Mouse (Mus musculus) left cerebral cortex, adult 6 months (tissue): ENCODE results near the gene Mettl11b. TPM values are rescaled to one million over a fixed set of nuclear protein-coding genes. Genes with fewer than 3 reads are reported as not detected.

Experiments
- long read RNA-seq, 2 experiments: library from polyadenylated mRNA; unstranded; transcript quantifications; one replicate each; pipeline ENCODE4 v2.0.0; 2019 to 2020
- polyA plus RNA-seq: library from polyadenylated mRNA; unstranded; fragments of <200 nt; fragmentation: Nextera tagmentation; gene quantifications from 2 replicates; pipeline ENCODE4 v1.2.3, GENCODE M21; 2021

Mettl11b gene
- polyA plus RNA-seq = 1.4 and 1.5 TPM in 2 replicates
- long read RNA-seq, experiment 1, partial matches to known transcripts = 0 of 2 reads
- long read RNA-seq, experiment 1, other reads (novel, unspliced or antisense) = 2 of 2 reads
- long read RNA-seq, experiment 2 = 0 reads

DNA sequence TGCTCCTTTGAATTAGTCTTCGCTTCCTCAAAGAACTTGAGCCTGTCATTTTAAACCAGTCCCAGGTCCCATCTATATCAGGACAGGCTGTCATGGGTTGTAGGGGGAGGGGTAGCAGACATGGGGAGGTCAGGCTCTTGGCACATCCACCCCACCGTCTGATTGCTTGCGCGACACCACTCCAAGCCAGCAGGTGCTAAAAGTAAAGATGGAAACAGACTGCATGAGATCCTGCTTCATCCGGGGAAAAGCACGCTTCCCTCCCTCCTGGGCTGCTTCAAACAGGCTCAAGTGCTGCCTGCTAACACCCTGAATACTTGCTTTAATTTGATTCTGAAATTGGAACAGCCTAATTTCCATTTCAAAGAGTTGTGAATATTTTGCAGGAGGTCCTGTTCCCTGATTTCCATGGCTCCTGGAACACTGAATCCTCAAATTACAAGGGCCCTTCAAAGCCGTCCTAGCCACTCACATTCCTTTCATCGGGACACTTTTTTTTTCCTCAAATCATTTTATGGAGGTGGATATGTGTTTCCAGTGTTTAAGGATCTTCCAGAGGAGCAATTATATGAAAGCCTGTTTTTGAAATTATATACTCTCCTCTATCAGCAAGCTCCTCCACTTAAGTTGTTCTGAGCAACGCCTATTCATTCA is at the start of gene Mettl11b:
TSS of gene Mettl11b (minus strand) at position 127 of the 654 bp plus-strand sequence.

Other genes starting within 250 kb of the Mettl11b start
- gene Kifap3, start 54.4 kb upstream of the Mettl11b start, polyA plus RNA-seq = 113 and 121 TPM in 2 replicates
- 10.8 and 12.5 TPM in 2 replicates for gene Scyl3, start 203.9 kb upstream of the Mettl11b start, polyA plus RNA-seq